Mouse (Mus musculus): ENCODE results near the gene Slc43a2.

- TF ChIP-seq POLR2A (IDR thresholded peaks at IDR 0.05; ENCODE audit: insufficient read length, low read depth) (no peak), SRF (IDR thresholded peaks at IDR 0.05; ENCODE audit: control insufficient read depth, insufficient read length, low read depth) (no peak), USF1 (IDR thresholded peaks at IDR 0.05; ENCODE audit: low read depth) (peak; percentile 35)
These were observed 44.1 kb downstream of the Slc43a2 start for GRCm38 (mm10) chr11:75575560-75576123.
